Mouse (Mus musculus): ENCODE measurements around the gene Tm6sf2. TPM values are rescaled to one million over a fixed set of nuclear protein-coding genes. Genes with fewer than 3 reads are reported as not detected.

The Tm6sf2 gene
- polyA plus RNA-seq, 1 experiment from 2014 or later, result 0.60 TPM

DNA sequence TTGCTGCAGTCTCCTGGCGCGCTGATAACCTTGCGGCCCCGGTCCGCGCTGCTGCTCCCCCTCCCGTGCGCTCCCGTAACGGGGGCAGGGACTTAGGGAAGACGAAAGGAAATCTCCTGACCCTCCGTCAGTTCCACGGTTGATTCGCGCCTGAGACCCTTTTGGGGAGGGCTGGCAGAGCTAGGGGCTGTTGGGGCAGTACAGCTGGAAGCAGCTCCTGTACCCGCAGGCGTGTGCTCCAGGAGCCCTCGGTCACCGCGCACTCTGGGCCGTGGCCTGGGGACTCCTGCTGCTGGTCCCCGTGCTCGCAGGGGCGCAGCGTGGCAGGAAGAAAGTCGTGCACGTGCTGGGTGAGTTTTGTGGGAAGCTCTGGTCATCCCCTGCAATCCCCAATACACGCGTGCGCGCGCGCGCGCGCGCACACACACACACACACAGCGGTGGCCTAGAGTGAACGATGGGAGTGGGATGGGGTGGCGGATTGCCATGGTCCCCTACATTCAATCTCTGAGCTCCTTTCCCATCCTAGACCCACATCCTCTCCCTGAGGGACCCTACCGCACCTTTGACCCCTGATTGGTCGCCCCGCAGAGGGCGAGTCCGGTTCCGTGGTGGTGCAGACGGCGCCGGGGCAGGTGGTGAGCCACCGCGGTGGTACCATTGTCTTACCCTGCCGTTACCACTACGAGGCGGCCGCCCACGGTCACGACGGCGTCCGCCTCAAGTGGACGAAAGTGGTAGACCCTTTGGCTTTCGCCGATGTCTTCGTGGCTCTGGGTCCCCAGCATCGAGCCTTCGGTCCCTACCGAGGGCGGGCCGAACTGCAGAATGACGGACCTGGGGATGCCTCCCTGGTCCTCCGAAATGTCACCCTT is 11.7 kb downstream of the Tm6sf2 start:
- ATAC-seq (replicated peaks; ENCODE audit: low FRiP score), result no peak
- peaks cover 76% of the 10 kb centered on the region for H3K27me3 ChIP-seq (replicated peaks; ENCODE audit: control insufficient read depth, insufficient read depth, low read length)
- H3K4me1 ChIP-seq (replicated peaks; ENCODE audit: control insufficient read depth, insufficient read depth, low read length), result peaks cover 8% of the 10 kb centered on the region
- 3% methylated on average over 71 of the region's 71 CpGs for WGBS
- no peaks in the 10 kb centered on the region for H3K9me3 ChIP-seq (ENCODE audit: control insufficient read depth, low read length)
- no peak overlapping the region for H3K27ac ChIP-seq (ENCODE audit: low read depth, low read length)
- peak overlapping the region; percentile 58 for H3K4me2 ChIP-seq
- H3K4me3 ChIP-seq (ENCODE audit: low read depth, low read length), result peak overlapping the region; percentile 34
- DNase-seq (ENCODE audit: low spot score), result peak; percentile 52
- no peaks in the 10 kb centered on the region for H3K36me3 ChIP-seq (ENCODE audit: control insufficient read depth, insufficient read depth, low read length)
- H3K9ac ChIP-seq (ENCODE audit: low read depth, low read length), result no peak overlapping the region

DNA sequence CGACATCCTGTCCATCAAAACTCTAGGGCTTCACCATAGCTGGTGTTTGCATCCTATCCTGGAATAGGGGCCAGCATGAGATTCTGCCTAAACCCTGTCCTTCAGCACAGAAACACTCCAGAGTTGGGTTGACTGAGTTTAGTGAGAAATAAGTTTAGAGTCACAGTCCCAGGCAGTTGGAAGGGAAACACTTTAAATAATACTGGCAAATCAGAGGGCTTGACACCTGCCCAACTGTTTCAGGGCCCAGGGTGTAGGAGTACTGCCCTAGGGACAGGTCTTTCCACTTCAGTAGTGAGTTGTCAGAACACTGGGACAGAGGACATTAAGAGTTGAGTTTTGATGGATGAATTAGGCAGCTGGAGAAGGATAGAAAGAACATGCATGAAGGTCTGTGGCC is 13.4 kb downstream of the Tm6sf2 start:
- WGBS, result 41% methylated on average over 1 of the region's 1 CpGs
- no peak overlapping the region for H3K27ac ChIP-seq (ENCODE audit: low read depth, low read length)

GRCm38 (mm10) chr8:70087237-70087636 is 14.5 kb downstream of the Tm6sf2 start:
- Histone ChIP-seq H3K4me1 (replicated peaks; ENCODE audit: control insufficient read depth, insufficient read depth, low read length) (peaks cover 8% of the 10 kb centered on the region), H3K4me3 (ENCODE audit: low read depth, low read length) (no peak overlapping the region), H3K9ac (ENCODE audit: low read depth, low read length) (no peak overlapping the region), H3K27me3 (replicated peaks; ENCODE audit: control insufficient read depth, insufficient read depth, low read length) (peaks cover 90% of the 10 kb centered on the region), H3K9me3 (ENCODE audit: control insufficient read depth, low read length) (no peaks in the 10 kb centered on the region), H3K36me3 (ENCODE audit: control insufficient read depth, insufficient read depth, low read length) (no peaks in the 10 kb centered on the region), H3K4me2 (no peak overlapping the region), H3K27ac (ENCODE audit: low read depth, low read length) (no peak overlapping the region)
- WGBS, result 4% methylated on average over 7 of the region's 7 CpGs
- no peak for DNase-seq (ENCODE audit: low spot score)
- no peak for ATAC-seq (replicated peaks; ENCODE audit: low FRiP score)

More for the DNA sequence above, 13.4 kb downstream of the Tm6sf2 start:
- no peak overlapping the region for H3K9ac ChIP-seq (ENCODE audit: low read depth, low read length)
- DNase-seq (ENCODE audit: low spot score) (no peak), ATAC-seq (replicated peaks; ENCODE audit: low FRiP score) (no peak)
- H3K9me3 ChIP-seq (ENCODE audit: control insufficient read depth, low read length), result no peaks in the 10 kb centered on the region
- no peaks in the 10 kb centered on the region for H3K36me3 ChIP-seq (ENCODE audit: control insufficient read depth, insufficient read depth, low read length)
- no peak overlapping the region for H3K4me2 ChIP-seq
- no peak overlapping the region for H3K4me3 ChIP-seq (ENCODE audit: low read depth, low read length)
- H3K4me1 ChIP-seq (replicated peaks; ENCODE audit: control insufficient read depth, insufficient read depth, low read length), result peaks cover 8% of the 10 kb centered on the region
- peaks cover 88% of the 10 kb centered on the region for H3K27me3 ChIP-seq (replicated peaks; ENCODE audit: control insufficient read depth, insufficient read depth, low read length)

GRCm38 (mm10) chr8:70087836-70088650 is 15.3 kb downstream of the Tm6sf2 start:
- 7% methylated on average over 56 of the region's 56 CpGs for WGBS
- H3K9ac ChIP-seq (ENCODE audit: low read depth, low read length), result no peak overlapping the region
- H3K27me3 ChIP-seq (replicated peaks; ENCODE audit: control insufficient read depth, insufficient read depth, low read length), result peaks cover 83% of the 10 kb centered on the region
- H3K36me3 ChIP-seq (ENCODE audit: control insufficient read depth, insufficient read depth, low read length), result no peaks in the 10 kb centered on the region
- no peak overlapping the region for H3K27ac ChIP-seq (ENCODE audit: low read depth, low read length)
- H3K4me1 ChIP-seq (replicated peaks; ENCODE audit: control insufficient read depth, insufficient read depth, low read length), result peaks cover 8% of the 10 kb centered on the region
- ATAC-seq (replicated peaks; ENCODE audit: low FRiP score) (no peak), DNase-seq (ENCODE audit: low spot score) (no peak)
- H3K4me2 ChIP-seq, result peak overlapping the region; percentile 54
- H3K4me3 ChIP-seq (ENCODE audit: low read depth, low read length), result peak overlapping the region; percentile 28
- H3K9me3 ChIP-seq (ENCODE audit: control insufficient read depth, low read length), result no peaks in the 10 kb centered on the region

- Histone ChIP-seq H3K9me3 (ENCODE audit: control insufficient read depth, low read length) (no peaks in the 10 kb centered on the region), H3K36me3 (ENCODE audit: control insufficient read depth, insufficient read depth, low read length) (no peaks in the 10 kb centered on the region), H3K27ac (ENCODE audit: low read depth, low read length) (no peak overlapping the region), H3K4me3 (ENCODE audit: low read depth, low read length) (no peak overlapping the region), H3K27me3 (replicated peaks; ENCODE audit: control insufficient read depth, insufficient read depth, low read length) (peaks cover 73% of the 10 kb centered on the region), H3K9ac (ENCODE audit: low read depth, low read length) (no peak overlapping the region), H3K4me2 (no peak overlapping the region), H3K4me1 (replicated peaks; ENCODE audit: control insufficient read depth, insufficient read depth, low read length) (peaks cover 3% of the 10 kb centered on the region; the same call in 1 of the 2 replicates)
- no peak for DNase-seq (ENCODE audit: low spot score)
- 55% methylated on average over 9 of the region's 9 CpGs for WGBS
- ATAC-seq (replicated peaks; ENCODE audit: low FRiP score), result no peak
Measured at GRCm38 (mm10) chr8:70089296-70089960, 16.7 kb downstream of the Tm6sf2 start.

- H3K27me3 ChIP-seq (replicated peaks; ENCODE audit: control insufficient read depth, insufficient read depth, low read length), result peaks cover 42% of the 10 kb centered on the region
- no peak for ATAC-seq (replicated peaks; ENCODE audit: low FRiP score)
Measured at GRCm38 (mm10) chr8:70092786-70093185, 20.1 kb downstream of the Tm6sf2 start.

GRCm38 (mm10) chr8:70099276-70099675 is 26.6 kb downstream of the Tm6sf2 start:
- no peaks in the 10 kb centered on the region for H3K9me3 ChIP-seq (ENCODE audit: control insufficient read depth, low read length)
- no peak overlapping the region for H3K4me2 ChIP-seq
- H3K27me3 ChIP-seq (replicated peaks; ENCODE audit: control insufficient read depth, insufficient read depth, low read length), result peaks cover 4% of the 10 kb centered on the region; the same call in 1 of the 2 replicates
- WGBS, result 63% methylated on average over 8 of the region's 8 CpGs
- no peak for DNase-seq (ENCODE audit: low spot score)
- H3K9ac ChIP-seq (ENCODE audit: low read depth, low read length), result no peak overlapping the region
- no peak for ATAC-seq (replicated peaks; ENCODE audit: low FRiP score)
- H3K4me1 ChIP-seq (replicated peaks; ENCODE audit: control insufficient read depth, insufficient read depth, low read length), result no peaks in the 10 kb centered on the region
- H3K4me3 ChIP-seq (ENCODE audit: low read depth, low read length), result no peak overlapping the region
- no peaks in the 10 kb centered on the region for H3K36me3 ChIP-seq (ENCODE audit: control insufficient read depth, insufficient read depth, low read length)
- no peak overlapping the region for H3K27ac ChIP-seq (ENCODE audit: low read depth, low read length)

More at GRCm38 (mm10) chr8:70092786-70093185, 20.1 kb downstream of the Tm6sf2 start:
- Histone ChIP-seq H3K4me1 (replicated peaks; ENCODE audit: control insufficient read depth, insufficient read depth, low read length) (no peaks in the 10 kb centered on the region), H3K4me3 (ENCODE audit: low read depth, low read length) (no peak overlapping the region), H3K36me3 (ENCODE audit: control insufficient read depth, insufficient read depth, low read length) (no peaks in the 10 kb centered on the region), H3K9ac (ENCODE audit: low read depth, low read length) (no peak overlapping the region), H3K9me3 (ENCODE audit: control insufficient read depth, low read length) (no peaks in the 10 kb centered on the region), H3K27ac (ENCODE audit: low read depth, low read length) (no peak overlapping the region), H3K4me2 (no peak overlapping the region)
- no peak for DNase-seq (ENCODE audit: low spot score)
- WGBS, result 50% methylated on average over 8 of the region's 8 CpGs

GRCm38 (mm10) chr8:70100241-70100640 is 27.5 kb downstream of the Tm6sf2 start:
- no peak overlapping the region for H3K9ac ChIP-seq (ENCODE audit: low read depth, low read length)
- 74% methylated on average over 8 of the region's 8 CpGs for WGBS
- H3K36me3 ChIP-seq (ENCODE audit: control insufficient read depth, insufficient read depth, low read length), result no peaks in the 10 kb centered on the region

More at GRCm38 (mm10) chr8:70100241-70100640, 27.5 kb downstream of the Tm6sf2 start:
- Histone ChIP-seq H3K9me3 (ENCODE audit: control insufficient read depth, low read length) (no peaks in the 10 kb centered on the region), H3K27ac (ENCODE audit: low read depth, low read length) (no peak overlapping the region), H3K27me3 (replicated peaks; ENCODE audit: control insufficient read depth, insufficient read depth, low read length) (peaks cover 2% of the 10 kb centered on the region; the same call in 1 of the 2 replicates), H3K4me3 (ENCODE audit: low read depth, low read length) (no peak overlapping the region), H3K4me1 (replicated peaks; ENCODE audit: control insufficient read depth, insufficient read depth, low read length) (no peaks in the 10 kb centered on the region), H3K4me2 (no peak overlapping the region)
- no peak for DNase-seq (ENCODE audit: low spot score)
- ATAC-seq (replicated peaks; ENCODE audit: low FRiP score), result no peak
